Mouse (Mus musculus) CD8-positive naive resting alpha-beta T cell, adult 2 months (primary cell): ENCODE data around the gene Dnajc5.

ENCODE experiments used
- DNase-seq, 2 experiments: peaks; one replicate each; pipeline ENCODE4 v3.0.0; 2022; ENCODE audit warnings: low read depth in 2 of 2, low spot score in 2 of 2

The Dnajc5 gene

GRCm38 (mm10) chr2:181571941-181572670 is 51.8 kb downstream of the Dnajc5 start:
- DNase-seq = no peak

DNA sequence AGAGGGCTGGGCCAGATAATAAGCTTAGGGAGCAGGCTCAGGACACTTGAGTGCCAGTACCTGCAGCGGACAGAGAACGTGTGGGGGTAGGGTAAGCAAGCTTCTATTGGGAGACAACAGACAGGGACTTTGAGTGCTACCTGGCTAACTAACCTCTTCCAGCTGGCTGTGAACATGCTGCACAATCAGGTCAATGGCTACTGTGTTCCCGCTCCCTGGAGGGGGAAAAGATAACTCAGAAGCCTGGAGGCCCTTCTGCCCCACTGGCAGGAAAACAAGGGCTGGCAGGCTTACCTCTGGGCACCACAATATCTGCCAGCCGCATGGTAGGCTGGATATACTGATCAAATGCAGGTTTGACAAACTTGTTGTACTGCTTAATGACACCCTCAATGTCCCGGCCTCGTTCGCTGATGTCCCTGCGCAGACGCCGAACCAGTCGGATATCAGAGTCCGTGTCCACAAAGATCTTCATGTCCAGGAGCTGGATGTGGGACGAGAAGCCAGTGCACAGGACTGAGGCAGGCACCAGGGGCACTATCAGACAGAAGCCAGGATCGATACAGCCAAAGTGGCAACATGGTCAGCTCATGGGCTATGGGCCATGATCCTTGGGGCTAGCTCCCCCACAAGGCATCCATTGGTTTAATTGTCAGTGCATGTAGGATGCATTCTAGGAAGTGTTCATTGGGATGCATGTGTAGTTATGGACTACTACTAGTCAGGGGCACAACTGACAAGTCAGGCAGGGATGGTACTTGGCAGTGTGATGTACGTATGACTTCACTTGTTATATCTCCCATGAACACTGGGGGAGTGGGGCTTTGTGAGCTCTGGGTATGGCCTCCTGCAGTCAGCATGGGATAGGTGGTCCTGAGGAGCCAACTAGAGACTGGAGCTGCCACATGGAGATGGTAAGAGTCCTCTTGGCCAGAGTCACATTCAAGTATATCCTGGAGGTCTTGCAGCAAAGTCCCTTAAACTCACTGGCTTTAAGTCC is 52.9 kb downstream of the Dnajc5 start:
- no peak for DNase-seq

GRCm38 (mm10) chr2:181573961-181574360 is 53.7 kb downstream of the Dnajc5 start:
- DNase-seq = no peak

- no peak for DNase-seq
Measured at GRCm38 (mm10) chr2:181574921-181575545, 54.7 kb downstream of the Dnajc5 start.

DNA sequence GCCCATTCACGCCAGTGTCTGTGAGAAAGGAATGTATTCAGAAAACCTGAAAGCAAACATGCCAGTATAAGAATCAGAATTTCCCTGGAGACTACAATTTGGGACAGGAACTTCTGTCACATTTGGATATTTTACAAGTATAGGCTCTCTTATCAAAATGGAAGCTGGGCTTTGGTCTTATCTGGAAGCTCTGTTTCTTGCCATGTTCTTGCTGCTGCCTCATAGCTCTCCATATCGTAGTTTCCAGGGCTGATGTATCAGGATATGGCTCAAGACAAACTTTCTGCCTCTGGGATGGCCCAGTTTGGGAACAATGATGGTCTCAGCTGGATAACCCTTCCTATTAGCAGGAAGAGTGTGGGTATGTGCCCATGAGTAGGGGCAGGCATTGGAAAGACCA is 56.3 kb downstream of the Dnajc5 start:
- no peak for DNase-seq

GRCm38 (mm10) chr2:181577126-181577525 is 56.8 kb downstream of the Dnajc5 start:
- no peak for DNase-seq

DNA sequence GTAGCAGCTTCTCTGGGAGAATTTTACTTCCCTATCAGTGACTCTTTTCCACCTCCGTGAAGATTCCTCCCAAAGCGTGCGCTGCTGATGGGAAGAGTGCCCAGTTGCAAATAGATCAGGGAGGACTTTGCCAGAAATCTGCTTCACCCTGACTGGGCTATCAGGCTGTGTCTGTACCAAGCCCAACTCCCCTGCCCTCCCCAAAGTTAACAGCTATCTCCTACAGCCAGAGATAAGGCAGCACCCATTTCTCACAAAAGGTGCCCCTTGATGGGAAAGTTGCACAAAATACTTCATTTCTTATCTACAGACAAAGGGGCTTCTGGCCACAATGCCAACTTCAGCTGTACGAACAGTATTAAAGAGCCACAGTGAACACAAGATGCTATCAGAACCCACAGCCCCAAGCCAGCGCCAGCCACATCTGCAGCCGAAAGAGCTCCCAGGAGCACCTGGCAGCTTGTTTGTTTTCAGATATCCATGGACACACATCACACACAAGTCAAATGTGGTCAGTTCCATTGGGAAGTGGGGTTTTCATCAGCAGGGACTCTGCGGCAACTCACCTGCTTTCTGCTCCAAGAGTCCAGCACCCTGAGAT is 57.8 kb downstream of the Dnajc5 start:
- DNase-seq = no peak

DNA sequence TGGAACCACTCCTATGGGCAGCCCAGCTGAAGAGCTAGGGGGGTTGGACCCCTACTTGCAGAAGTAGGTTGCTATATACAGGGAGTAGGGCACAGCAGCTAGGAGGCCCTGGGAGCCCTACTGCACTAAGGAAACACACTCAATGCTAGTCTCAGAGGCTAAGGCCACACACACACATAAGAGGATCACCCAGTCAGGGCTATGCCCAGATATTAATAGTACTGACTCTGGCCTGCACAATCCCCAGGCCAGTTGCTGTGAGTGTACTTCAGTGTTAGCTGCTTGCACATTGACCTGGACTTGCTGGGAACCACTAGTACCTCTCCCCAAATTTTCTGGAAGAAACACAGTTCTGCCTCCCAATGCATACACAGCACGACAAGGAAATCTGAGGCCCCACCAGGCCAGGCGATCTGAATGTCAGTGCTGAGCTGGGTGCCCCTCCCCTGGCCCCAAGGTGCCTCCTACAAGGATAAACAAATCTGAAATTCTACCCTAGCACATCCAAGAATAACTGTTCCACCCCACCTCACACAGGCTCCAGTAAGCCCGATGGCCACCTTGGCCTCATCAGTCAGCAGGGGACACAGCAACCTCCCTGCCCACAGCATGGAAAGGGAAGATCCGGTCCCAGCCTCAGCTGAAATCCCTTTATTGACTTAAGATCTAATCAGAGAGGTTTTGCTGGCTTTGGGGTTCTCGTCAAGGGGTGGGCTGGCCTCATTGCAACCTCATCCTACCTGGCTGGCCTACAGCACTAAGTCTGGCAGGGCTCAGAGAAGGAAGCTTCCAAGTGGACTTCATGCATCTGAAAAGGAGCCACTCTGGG is 58.7 kb downstream of the Dnajc5 start:
- DNase-seq = no peak

- no peak for DNase-seq
Measured at GRCm38 (mm10) chr2:181579681-181580080, 59.4 kb downstream of the Dnajc5 start.

DNA sequence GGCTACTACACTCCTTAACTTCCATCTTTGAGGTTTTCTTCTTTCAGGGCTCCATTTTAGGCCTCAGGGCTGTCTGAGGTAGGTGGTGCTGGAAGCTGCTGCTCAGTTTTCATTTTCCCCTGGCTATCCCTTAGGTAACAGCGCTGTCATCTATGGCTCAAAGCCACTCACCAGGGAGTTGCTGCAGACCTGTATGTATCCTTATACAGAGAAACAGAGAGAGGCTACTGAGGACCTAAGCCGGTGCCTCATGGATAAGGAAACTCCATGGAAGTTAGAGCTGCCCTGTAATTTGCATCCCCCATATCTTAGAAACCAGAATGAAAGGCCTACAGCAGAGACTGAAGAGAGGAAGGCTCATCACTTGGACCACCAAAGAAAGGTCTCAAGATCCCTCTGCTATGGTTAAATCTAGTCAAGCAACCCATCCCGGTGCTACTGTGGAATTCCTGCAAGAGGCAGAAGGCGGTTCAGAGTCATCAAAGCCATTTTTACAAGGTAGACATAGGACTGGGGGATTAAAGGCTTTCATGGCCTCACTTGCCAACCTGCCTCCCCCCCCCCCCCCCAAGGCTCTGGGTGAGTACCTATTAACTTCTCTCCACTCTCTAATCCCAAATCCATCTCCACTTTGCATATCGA is 60.0 kb downstream of the Dnajc5 start:
- no peak for DNase-seq

DNA sequence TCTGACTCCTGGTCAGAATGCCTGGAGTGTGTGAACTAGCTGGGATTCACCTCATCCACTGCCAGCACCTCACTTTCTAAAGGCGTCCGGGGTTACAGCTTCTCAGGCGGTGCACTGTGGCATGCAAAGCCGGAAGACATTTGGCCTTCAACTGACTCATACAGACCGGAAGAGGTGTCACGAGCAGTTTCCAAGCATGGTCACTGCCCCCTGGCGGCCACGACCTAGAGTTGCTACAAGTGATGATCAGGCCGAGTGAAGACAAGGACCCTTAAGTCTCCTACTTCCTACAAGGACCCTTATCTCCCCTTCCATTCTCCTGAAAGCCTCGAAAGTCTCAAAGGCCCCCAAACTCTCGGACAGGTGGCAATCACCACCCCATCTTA is 60.7 kb downstream of the Dnajc5 start:
- DNase-seq = peak; percentile 78 to 79

- peak; percentile 66 for DNase-seq
Measured at GRCm38 (mm10) chr2:181581402-181582120, 61.3 kb downstream of the Dnajc5 start.

GRCm38 (mm10) chr2:181582358-181582757 is 62.1 kb downstream of the Dnajc5 start:
- DNase-seq = no peak

DNA sequence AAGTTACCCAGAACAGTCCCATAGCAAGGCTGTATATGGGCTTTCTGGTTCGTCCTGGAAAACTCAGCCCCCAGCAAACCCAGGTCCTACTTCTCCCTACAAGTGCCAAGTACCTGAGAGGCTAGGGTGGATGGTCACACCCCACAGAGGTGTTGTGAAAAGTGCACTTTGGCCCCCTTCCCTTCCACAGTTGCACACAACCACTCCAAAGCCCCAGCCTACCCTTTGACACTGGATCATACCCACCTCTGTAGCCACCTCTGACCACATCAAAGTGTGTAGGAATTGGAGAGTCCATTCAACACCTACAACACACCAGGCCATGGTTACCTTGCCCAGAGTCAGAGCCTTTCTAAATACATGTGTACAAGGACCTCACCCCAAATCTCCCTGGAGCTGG is 62.7 kb downstream of the Dnajc5 start:
- no peak for DNase-seq

DNA sequence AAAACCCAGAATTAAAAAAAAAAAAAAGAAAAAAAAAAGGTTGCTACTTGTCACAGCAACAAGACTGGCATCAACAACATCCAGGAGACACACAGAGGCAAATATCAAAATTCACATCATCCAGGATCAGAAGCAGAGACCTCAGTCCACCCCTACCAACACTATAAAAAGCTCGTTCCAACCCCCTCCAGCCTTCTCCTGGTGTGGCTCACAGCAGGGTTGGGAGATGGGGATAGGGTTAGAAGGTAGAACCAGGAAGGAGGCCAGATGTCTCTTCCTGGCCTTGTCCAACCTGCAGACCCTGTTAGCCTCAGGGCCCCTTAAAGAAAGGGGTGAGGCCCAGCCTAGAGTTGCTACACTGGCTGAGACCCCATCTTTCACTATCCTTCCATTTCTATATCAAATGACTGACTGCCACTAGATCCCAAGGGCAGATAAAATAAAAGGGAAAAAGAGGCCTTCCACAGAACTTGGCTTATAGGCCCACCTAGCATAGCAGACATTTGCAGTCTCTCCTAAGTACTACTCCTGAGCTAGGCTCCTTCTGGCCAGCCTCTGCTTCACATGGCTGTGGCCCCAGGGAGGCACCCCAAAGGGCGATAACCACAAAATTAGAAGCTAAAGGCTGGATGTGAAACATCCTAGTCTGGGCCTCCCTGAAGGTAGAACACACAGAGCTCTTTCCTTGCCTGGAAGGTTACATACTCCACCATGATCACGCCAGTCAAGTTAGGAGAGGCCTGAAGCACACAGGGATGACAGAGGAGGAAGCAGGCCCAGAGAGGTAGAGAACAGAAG is 63.4 kb downstream of the Dnajc5 start:
- DNase-seq = no peak

GRCm38 (mm10) chr2:181584411-181584942 is 64.2 kb downstream of the Dnajc5 start, which contains the start of gene Uckl1:
Gene Uckl1 (minus strand): TSS chr2:181584892.
- DNase-seq = no peak

GRCm38 (mm10) chr2:181585506-181585905 is 65.2 kb downstream of the Dnajc5 start:
- no peak for DNase-seq

- no peak for DNase-seq
Measured at GRCm38 (mm10) chr2:181586124-181586523, 65.8 kb downstream of the Dnajc5 start.
